Mouse (Mus musculus): ENCODE measurements around the gene Zc3h4.

The Zc3h4 gene

GRCm38 (mm10) chr7:16441241-16441640 is 40.5 kb downstream of the Zc3h4 start:
- DNase-seq = no peak

- DNase-seq = no peak
These were observed 50.9 kb downstream of the Zc3h4 start for GRCm38 (mm10) chr7:16451656-16452055.

DNA sequence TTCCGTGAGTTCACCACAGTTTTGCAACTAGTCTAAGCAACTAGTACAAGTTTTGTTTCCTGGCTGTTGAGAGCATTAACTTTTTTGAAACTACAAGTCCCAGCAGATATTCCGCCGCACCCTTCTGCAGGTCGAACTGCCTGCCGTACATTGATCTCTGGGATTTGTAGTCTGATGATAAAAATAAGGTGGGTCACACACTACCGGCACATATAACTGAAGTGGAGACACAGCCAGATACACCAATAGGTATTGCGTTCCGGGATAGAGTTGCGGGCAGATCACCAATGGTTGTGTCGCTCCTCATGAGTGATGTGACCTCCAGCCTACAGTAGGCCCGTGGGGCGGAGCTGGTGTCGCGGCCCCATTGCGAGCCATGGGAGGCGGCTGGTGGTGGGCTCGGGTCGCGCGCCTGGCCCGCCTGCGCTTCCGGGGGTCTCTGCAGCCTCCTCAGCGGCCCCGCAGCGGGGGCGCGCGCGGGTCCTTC is 51.9 kb downstream of the Zc3h4 start, which contains the start of gene Tmem160:
TSS of gene Tmem160 (plus strand) at position 193 of the 487 bp plus-strand sequence.
- DNase-seq = peak; percentile 86 to 91

- DNase-seq = peak; percentile 63 to 70
These were observed 52.5 kb downstream of the Zc3h4 start for GRCm38 (mm10) chr7:16453118-16453711.

DNA sequence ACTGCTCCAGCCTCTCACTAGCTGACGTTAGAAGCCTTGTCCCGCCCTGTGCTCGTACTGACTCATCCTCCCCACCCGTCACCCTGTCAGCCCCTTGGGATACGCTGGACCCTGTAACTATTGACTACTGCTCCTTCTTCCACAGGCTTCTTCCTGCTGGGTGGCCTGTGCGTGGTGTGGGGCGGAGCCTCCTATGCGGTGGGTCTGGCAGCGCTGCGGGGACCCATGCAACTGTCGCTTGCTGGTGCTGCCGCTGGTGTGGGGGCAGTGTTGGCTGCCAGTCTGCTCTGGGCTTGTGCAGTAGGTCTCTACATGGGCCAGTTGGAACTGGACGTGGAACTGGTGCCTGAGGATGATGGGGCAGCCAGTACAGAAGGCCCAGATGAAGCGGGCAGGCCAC is 54.3 kb downstream of the Zc3h4 start:
- DNase-seq = no peak

GRCm38 (mm10) chr7:16456289-16456688 is 55.6 kb downstream of the Zc3h4 start:
- no peak for DNase-seq

DNA sequence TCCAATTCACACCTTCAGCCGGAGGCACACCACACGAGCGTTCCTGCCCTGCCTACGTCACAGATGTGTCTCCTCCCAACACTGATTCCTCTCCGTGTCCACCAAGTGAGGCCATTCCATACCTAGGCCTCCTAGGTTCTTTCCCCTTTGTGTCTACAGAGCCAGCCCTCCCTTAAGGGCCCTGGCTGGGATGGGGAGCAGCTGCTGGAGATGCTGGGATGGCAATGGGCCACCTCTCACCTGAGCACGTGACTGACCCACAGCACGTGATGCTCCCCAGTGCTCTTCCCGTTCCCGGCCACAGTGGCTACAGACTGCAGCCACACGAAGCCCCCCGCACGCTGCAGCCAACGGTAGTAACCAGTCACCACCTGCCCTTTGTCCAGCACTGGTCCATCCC is 59.9 kb downstream of the Zc3h4 start:
- DNase-seq = peak; percentile 60 to 66

DNA sequence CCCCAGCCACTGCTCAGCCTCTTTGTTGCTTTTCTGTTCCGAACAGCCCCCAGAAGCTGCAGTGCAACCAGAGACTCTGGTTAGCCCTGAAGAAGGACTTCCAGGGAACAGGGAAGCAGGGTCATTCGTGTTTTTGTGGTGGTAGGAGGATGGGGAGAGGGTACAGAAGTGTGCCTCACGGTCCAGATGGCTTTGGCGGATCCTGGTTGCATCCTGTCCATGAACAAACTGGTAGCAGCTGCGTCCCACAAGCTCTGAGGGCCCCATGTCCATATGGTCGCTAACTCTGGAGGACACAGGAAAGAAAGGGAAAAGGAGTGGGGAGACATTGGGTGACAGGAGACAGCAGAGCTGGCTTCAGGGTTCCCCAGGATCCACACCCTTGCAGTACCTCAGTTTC is 60.4 kb downstream of the Zc3h4 start:
- DNase-seq = no peak

DNA sequence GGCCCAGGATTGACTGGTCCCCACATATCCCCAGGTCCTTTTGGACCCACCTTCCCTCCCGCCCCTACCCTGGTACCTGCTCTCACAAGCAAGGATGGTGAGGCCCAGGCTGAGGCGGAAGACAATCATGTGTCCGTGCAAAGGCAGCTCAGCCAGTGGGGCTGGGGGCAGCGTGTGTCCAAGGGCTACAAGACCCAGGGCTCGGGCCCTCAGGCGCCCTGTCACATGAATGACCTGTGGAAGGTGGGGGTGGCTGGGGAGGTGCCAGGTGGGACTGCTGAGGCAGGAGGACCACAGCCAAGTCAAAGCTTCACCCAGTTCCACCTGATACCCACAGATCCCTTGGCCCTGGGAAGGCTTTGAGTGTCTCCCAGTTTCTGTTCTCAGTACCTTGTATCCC is 61.0 kb downstream of the Zc3h4 start:
- peak in 1 of 2 experiments; percentile 31 for DNase-seq

- peak; percentile 88 to 91 for DNase-seq
These were observed 62.5 kb downstream of the Zc3h4 start for GRCm38 (mm10) chr7:16463214-16463613.

DNA sequence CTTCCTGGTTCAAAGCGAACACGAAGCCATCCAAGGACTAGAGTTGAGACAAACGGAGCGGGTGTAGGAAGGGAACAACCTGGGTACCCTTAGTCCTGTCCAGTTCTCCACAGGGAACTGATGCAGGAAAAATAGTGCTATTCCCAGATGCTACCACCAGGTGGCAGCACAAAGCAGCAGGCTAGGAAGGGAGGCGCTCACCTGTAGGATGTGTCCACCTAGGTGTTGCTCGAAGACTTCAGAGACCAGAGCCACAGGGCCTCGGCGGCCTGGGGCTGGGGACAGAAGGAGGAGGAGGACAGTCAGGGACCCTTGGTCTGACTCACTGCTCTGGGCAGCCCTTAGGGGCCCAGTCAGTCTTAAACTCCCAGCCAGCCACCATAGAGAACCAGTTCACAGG is 64.5 kb downstream of the Zc3h4 start:
- peak; percentile 84 to 90 for DNase-seq

GRCm38 (mm10) chr7:16465568-16465967 is 64.9 kb downstream of the Zc3h4 start:
- DNase-seq = no peak

GRCm38 (mm10) chr7:16466565-16466964 is 65.9 kb downstream of the Zc3h4 start:
- no peak for DNase-seq

- DNase-seq = no peak
These were observed 67.4 kb downstream of the Zc3h4 start for GRCm38 (mm10) chr7:16468115-16468514.

DNA sequence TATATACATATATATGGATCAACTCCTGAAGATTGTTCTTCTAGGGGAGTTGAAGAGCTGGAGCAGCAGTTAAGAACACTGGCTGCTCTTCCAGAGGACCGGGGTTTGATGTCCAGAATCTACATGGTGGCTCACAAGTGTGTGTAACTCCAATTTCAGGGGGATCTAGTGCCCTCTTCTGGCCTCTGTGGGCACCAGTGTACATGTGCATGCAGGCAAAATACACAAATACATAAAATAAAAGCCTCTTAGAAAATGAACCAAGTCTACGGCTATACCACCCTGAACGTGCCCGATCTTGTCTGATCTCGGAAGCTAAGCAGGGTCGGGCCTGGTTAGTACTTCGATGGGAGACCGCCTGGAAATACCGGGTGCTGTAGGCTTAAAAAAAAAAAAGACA is 70.8 kb downstream of the Zc3h4 start:
- peak in 1 of 2 experiments; percentile 43 for DNase-seq

- DNase-seq = no peak
These were observed 71.5 kb downstream of the Zc3h4 start for GRCm38 (mm10) chr7:16472116-16472709.

DNA sequence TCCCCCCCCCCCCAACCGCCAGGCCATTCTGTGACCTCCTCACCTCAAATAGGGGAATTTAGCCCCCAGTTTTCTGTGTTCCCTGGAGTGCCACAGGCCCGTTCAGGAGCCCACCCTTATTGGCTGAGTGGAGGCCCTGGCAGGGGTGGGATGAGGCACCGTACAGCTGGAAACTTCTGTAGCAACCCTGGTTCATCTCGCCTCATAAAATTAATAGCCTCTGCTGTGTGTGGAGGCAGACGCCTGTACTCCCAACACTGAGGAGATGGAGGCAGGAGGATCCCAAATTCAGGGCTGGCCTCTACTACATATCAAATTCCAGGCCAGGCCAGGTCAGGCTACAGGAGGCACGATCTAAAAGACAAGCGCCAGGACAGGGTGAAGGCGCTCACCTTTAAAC is 73.1 kb downstream of the Zc3h4 start:
- DNase-seq = no peak

DNA sequence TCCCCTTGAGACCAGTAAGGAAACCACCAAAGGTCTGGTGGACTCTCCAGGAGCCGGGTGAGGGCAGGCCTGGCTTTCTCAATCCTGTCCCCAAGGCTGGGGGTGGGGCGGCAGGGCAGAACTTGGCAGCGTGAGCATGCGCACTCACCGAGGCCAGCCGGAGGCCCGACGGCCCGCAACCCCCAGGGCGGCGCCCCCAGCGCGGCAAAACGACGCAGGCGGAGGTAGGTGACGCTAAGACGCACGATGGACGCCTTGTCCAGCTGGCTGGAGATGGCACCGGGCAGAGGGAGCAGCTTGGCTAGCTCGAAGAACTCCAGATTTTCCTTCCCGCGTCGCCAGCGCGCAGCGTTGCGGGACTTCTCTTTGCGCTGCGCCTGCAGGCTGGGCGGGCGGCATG is 73.7 kb downstream of the Zc3h4 start:
- no peak for DNase-seq

DNA sequence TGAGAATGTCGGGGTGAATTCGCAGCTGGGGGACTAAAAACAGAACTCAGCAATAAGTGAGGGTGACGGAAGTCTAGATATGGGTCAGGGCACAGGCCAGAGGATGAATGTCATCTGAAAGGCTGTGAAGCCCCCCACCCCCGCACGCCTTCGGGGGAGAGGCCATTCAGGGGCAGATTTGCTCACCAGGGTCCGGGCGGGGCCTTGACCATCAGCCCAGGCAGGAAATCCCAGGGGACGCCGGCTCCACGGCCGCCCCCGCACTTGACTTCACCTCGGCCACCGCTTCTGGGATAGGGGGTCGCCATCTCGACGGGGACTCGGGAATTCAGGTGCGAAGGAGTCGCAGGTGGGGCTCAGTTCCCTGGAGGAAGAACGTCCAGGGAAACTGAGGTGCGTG is 74.6 kb downstream of the Zc3h4 start:
- no peak for DNase-seq

DNA sequence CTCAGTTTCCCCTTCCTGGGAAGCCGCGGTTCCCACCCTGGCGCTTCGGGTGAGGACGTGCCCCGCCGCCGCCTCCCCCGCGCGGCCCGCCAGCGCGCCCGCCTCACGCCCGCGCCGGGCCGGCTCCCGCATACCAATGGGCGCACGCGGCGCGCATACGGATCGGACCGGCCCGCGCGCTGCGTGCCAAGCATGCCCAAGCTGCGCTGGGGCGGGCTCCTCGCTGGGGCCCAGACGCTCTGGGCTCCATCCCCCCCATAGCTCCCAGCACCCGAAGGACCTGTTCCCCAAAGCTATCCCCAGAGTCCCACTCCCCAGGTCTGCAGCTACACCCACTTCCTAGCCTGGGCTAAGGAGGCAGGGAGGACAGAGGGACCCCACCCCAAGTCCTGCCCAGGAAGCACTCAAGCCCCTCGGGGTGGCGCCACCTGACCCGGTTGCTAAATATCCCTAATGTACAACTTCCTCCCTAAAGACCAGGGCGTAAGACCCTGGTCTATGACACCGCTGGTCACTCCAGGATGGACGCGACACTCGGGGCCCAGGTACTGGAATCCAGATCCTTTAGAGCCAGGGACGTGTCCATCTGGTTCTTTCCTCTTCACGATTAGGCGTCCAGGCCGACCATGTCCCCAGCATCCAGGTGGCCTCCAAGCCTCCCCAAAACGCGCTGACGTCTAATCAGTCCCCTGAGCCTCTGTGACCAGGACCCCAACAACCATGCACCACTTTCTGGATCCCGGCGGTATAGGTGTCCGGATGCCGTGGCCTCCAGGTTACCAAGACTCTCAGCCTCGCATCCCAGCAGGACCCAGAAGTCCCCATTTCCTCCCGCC is 75.3 kb downstream of the Zc3h4 start:
- DNase-seq = no peak

- no peak for DNase-seq
These were observed 75.9 kb downstream of the Zc3h4 start for GRCm38 (mm10) chr7:16476600-16476989.

GRCm38 (mm10) chr7:16477628-16478027 is 76.9 kb downstream of the Zc3h4 start, which contains the start of gene Npas1:
Npas1 (minus strand) TSS chr7:16477728.
- no peak for DNase-seq
